Mouse (Mus musculus) ES-E14 (cell line): ENCODE results near the gene Guca1a. TPM values are rescaled to one million over a fixed set of nuclear protein-coding genes. Genes with fewer than 3 reads are reported as not detected.

Source experiments
- DNase-seq: peaks from one replicate; pipeline ENCODE4 v3.0.0-alpha.2; 2013; ENCODE audit warnings: low read depth, low spot score
- H3K27ac ChIP-seq: 2 replicates; pipeline ENCODE4 v1.5.1; 2012; ENCODE audit warnings: low read depth, mild to moderate bottlenecking, low read length, moderate library complexity, mixed read lengths; ENCODE audit not compliant: poor library complexity, insufficient read depth, severe bottlenecking
- H3K36me3 ChIP-seq: 2 replicates; pipeline ENCODE4 v1.6.1; 2012; ENCODE audit warnings: mild to moderate bottlenecking, low read length, moderate library complexity, mixed read lengths; ENCODE audit not compliant: control insufficient read depth, poor library complexity, insufficient read depth, severe bottlenecking
- H3K4me1 ChIP-seq, 2 experiments: fragments of 150-350 bp in 1 of 2; sonication (generic) in 1 of 2; 2 replicates each; pipeline ENCODE4 v1.6.1; 2012; ENCODE audit warnings: low read length in 2 of 2, mild to moderate bottlenecking in 1 of 2, mixed read lengths in 1 of 2; ENCODE audit not compliant: control insufficient read depth in 2 of 2, insufficient read depth in 2 of 2, poor library complexity in 1 of 2
- H3K4me3 ChIP-seq, 2 experiments: fragments of 150-350 bp in 1 of 2; sonication (generic) in 1 of 2; 2 replicates each; pipeline ENCODE4 v1.5.1; 2012; ENCODE audit warnings: low read length in 2 of 2, low read depth in 1 of 2, mild to moderate bottlenecking in 1 of 2, mixed read lengths in 1 of 2; ENCODE audit not compliant: insufficient read depth in 1 of 2, poor library complexity in 1 of 2, severe bottlenecking in 1 of 2
- H3K9ac ChIP-seq: 2 replicates; pipeline ENCODE4 v1.6.1; 2012; ENCODE audit warnings: low read depth, mild to moderate bottlenecking, low read length, mixed read lengths; ENCODE audit not compliant: poor library complexity, insufficient read depth, severe bottlenecking
- H3K9me3 ChIP-seq: fragments of 150-350 bp; sonication (generic); 2 replicates; pipeline ENCODE4 v1.6.1; 2012; ENCODE audit warnings: low read depth, mild to moderate bottlenecking, low read length; ENCODE audit not compliant: control insufficient read depth, insufficient read depth
- CHD2 ChIP-seq: IDR thresholded peaks from 2 replicates; pipeline ENCODE4 v1.6.1; 2014; ENCODE audit warnings: mild to moderate bottlenecking, low read depth, low read length, inconsistent platforms
- HCFC1 ChIP-seq: IDR thresholded peaks from 2 replicates; pipeline ENCODE4 v1.6.1; 2012; ENCODE audit warnings: low read length, inconsistent platforms, borderline replicate concordance; ENCODE audit not compliant: insufficient read depth
- MAFK ChIP-seq: IDR thresholded peaks from 2 replicates; pipeline ENCODE4 v1.6.1; 2014; ENCODE audit warnings: mild to moderate bottlenecking, low read depth, low read length, inconsistent platforms; ENCODE audit not compliant: insufficient read depth
- ZC3H11A ChIP-seq: IDR thresholded peaks from 2 replicates; pipeline ENCODE4 v1.6.1; 2012; ENCODE audit warnings: low read depth, mild to moderate bottlenecking, inconsistent platforms, low read length, borderline replicate concordance
- ZNF384 ChIP-seq: IDR thresholded peaks from 2 replicates; pipeline ENCODE4 v1.6.1; 2012; ENCODE audit warnings: low read depth, low read length, inconsistent platforms
- in situ Hi-C, 2 experiments: fragments of 600-800 bp; cut with MboI; formaldehyde crosslinking; loops; one replicate each; pipeline ENCODE4 v1.15.1; 2025; ENCODE audit warnings: low sequenced_read_pairs in 2 of 2, inconsistent platforms in 1 of 2; ENCODE audit not compliant: unreplicated experiment in 2 of 2
- total RNA-seq: library from RNA; depleted of rRNA; stranded (reverse); fragments of 300-350 nt; gene quantifications from 2 replicates; pipeline ENCODE4 v1.2.3, GENCODE M21; 2012

Gene Guca1a
- total RNA-seq, 1 experiment, result 12.2 TPM

- in situ Hi-C loops, result no loop called here
- H3K27ac ChIP-seq, result no peak overlapping the region
- no peaks in the 10 kb centered on the region for H3K36me3 ChIP-seq
- peaks cover 0 to 35% of the 10 kb centered on the region in 2 experiments; a peak in 2 of 4 replicates for H3K4me1 ChIP-seq
- no peak for DNase-seq
- no peak overlapping the region for H3K9ac ChIP-seq
- H3K4me3 ChIP-seq, result no peak overlapping the region
- TF ChIP-seq HCFC1 (no peak), MAFK (no peak), ZC3H11A (no peak), CHD2 (no peak), ZNF384 (no peak)
- H3K9me3 ChIP-seq, result no peaks in the 10 kb centered on the region
Measured at GRCm38 (mm10) chr17:47441296-47442051, 41.1 kb upstream of the Guca1a start.

GRCm38 (mm10) chr17:47440359-47440890 lies 40.0 kb upstream of the Guca1a start:
- no peaks in the 10 kb centered on the region for H3K36me3 ChIP-seq
- H3K27ac ChIP-seq, result peak overlapping the region; percentile 64; the same call in 1 of the 2 replicates
- in situ Hi-C loops, result no loop called here
- no peaks in the 10 kb centered on the region for H3K9me3 ChIP-seq
- H3K9ac ChIP-seq, result no peak overlapping the region; the same call in 1 of the 2 replicates
- peaks cover 0 to 29% of the 10 kb centered on the region in 2 experiments; a peak in 2 of 4 replicates for H3K4me1 ChIP-seq
- no peak for TF ChIP-seq ZNF384
- no peak for TF ChIP-seq MAFK
- no peak overlapping the region for H3K4me3 ChIP-seq
- DNase-seq, result peak; percentile 61

- DNase-seq, result no peak
- no peaks in the 10 kb centered on the region for H3K9me3 ChIP-seq
- H3K36me3 ChIP-seq, result no peaks in the 10 kb centered on the region
- in situ Hi-C loops, result no loop called here
- no peak overlapping the region for H3K4me3 ChIP-seq
- H3K4me1 ChIP-seq, result peaks cover 0 to 29% of the 10 kb centered on the region in 2 experiments; a peak in 2 of 4 replicates
- H3K27ac ChIP-seq, result no peak overlapping the region; the same call in 1 of the 2 replicates
- TF ChIP-seq ZC3H11A (no peak), ZNF384 (no peak), HCFC1 (no peak), MAFK (no peak), CHD2 (no peak)
- no peak overlapping the region for H3K9ac ChIP-seq
Measured at GRCm38 (mm10) chr17:47439396-47440028, 39.1 kb upstream of the Guca1a start.

- TF ChIP-seq MAFK (0 out of 2 replicates have a peak, but pooled peaks have one; percentile 9), ZNF384 (no peak)
- Histone ChIP-seq H3K4me1 (peaks cover 0 to 29% of the 10 kb centered on the region in 2 experiments; a peak in 2 of 4 replicates), H3K27ac (no peak overlapping the region), H3K4me3 (no peak overlapping the region), H3K9me3 (no peaks in the 10 kb centered on the region), H3K9ac (no peak overlapping the region), H3K36me3 (no peaks in the 10 kb centered on the region)
- in situ Hi-C loops, result no loop called here
- DNase-seq, result no peak
Measured at GRCm38 (mm10) chr17:47438611-47439010, 38.2 kb upstream of the Guca1a start.
